Comparison of ENCODE assay signal across 19 mouse cellular contexts in the genomic region with DNA sequence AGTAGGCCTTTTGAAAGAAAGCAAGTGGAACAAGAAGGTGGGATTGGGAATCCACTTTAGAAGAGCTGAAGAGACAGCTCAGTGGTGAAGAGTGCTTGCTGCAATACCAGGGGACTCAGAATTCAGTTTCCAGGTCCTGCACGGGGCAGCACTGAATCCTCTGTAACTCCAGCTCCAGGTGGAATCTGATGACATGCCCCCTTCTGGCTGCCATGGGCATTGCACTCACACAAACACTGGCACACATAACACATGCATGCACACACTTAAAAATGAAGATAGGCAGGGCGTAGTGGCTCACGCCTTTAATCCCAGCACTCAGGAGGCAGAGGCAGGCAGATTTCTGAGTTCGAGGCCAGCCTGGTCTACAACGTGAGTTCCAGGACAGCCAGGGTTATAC. TPM values are rescaled to one million over a fixed set of nuclear protein-coding genes. Genes with fewer than 3 reads are reported as not detected.
A peak's percentile ranks its signal among the peaks of the same experiment; 100 is the strongest.
DNase-seq lines count a peak whose midpoint lies in the region; ATAC-seq and TF ChIP-seq lines count a peak whose summit lies in the region.
"Had no signal": no experiment of that assay in that cellular context is flagged by ENCODE, and none has a peak within 500 bp of the region (broad histone marks: within the 10 kb centered on the region; RNA-seq: fewer than 3 reads in every experiment).

No protein-coding gene starts in this region.

- peak; percentile 27; the same call in 1 of the 2 replicates for TF ChIP-seq CTCF in kidney, adult 2 months (conservative IDR thresholded peaks at IDR 0.05; ENCODE audit: insufficient read depth, insufficient read length, low read depth, low read length)
- 0 out of 2 replicates have a peak, but pooled peaks have one; percentile 38 for TF ChIP-seq CTCF in G1E (IDR thresholded peaks at IDR 0.05; ENCODE audit: low read depth, low read length)

- H3K9ac ChIP-seq in kidney, embryonic 14.5 days (ENCODE audit: low read depth, low read length), result no peak overlapping the region
- H3K9ac ChIP-seq: heart, embryonic 13.5 days; limb, embryonic 13.5 days had no signal

- no peak overlapping the region for H3K4me2 ChIP-seq in kidney, embryonic 14.5 days (replicated peaks; ENCODE audit: low read depth, low read length)
- H3K4me2 ChIP-seq: heart, embryonic 13.5 days; limb, embryonic 13.5 days had no signal

- ATAC-seq in kidney, embryonic 14.5 days (ENCODE audit: low FRiP score, low TSS enrichment), result no peak
- no peak for ATAC-seq in G1E (ENCODE audit: extremely low read depth, insufficient number of reproducible peaks, low FRiP score, poor library complexity, severe bottlenecking)
- ATAC-seq: intestine, embryonic 16.5 days; midbrain, embryonic 16.5 days had no signal

- no peaks in the 10 kb centered on the region for H3K36me3 ChIP-seq in kidney, adult 2 months (ENCODE audit: control insufficient read depth, insufficient read depth, low read length)
- H3K36me3 ChIP-seq in kidney, embryonic 14.5 days (ENCODE audit: control insufficient read depth, insufficient read depth, low read length), result no peaks in the 10 kb centered on the region
- H3K36me3 ChIP-seq in G1E (replicated peaks), result no peaks in the 10 kb centered on the region
- H3K36me3 ChIP-seq in splenic B cell, adult 2 months (ENCODE audit: control insufficient read depth, insufficient read depth, low read length, poor library complexity, severe bottlenecking), result no peaks in the 10 kb centered on the region
- H3K36me3 ChIP-seq: heart, embryonic 13.5 days; hindbrain, embryonic 10.5 days; limb, embryonic 13.5 days had no signal

- H3K9me3 ChIP-seq in kidney, embryonic 14.5 days (ENCODE audit: control insufficient read depth, low read length), result no peaks in the 10 kb centered on the region
- H3K9me3 ChIP-seq in G1E (replicated peaks), result no peaks in the 10 kb centered on the region
- H3K9me3 ChIP-seq: heart, embryonic 13.5 days; hindbrain, embryonic 10.5 days; limb, embryonic 13.5 days had no signal

- H3K27me3 ChIP-seq in kidney, adult 2 months (replicated peaks; ENCODE audit: control insufficient read depth, insufficient read depth, low read length), result no peaks in the 10 kb centered on the region
- H3K27me3 ChIP-seq in kidney, embryonic 14.5 days (ENCODE audit: control insufficient read depth, insufficient read depth, low read length), result no peaks in the 10 kb centered on the region
- no peaks in the 10 kb centered on the region for H3K27me3 ChIP-seq in G1E (ENCODE audit: insufficient read depth, low read length)
- H3K27me3 ChIP-seq in splenic B cell, adult 2 months (ENCODE audit: control insufficient read depth, insufficient read depth, low read length, poor library complexity, severe bottlenecking), result no peaks in the 10 kb centered on the region
- H3K27me3 ChIP-seq: limb, embryonic 13.5 days had no signal

- H3K4me1 ChIP-seq in kidney, adult 2 months (ENCODE audit: control insufficient read depth, insufficient read depth, low read length), result no peaks in the 10 kb centered on the region
- H3K4me1 ChIP-seq in kidney, embryonic 14.5 days (ENCODE audit: control insufficient read depth, insufficient read depth, low read length), result no peaks in the 10 kb centered on the region
- H3K4me1 ChIP-seq in G1E (ENCODE audit: insufficient read depth, low read depth, low read length), result no peaks in the 10 kb centered on the region
- H3K4me1 ChIP-seq: heart, embryonic 13.5 days; hindbrain, embryonic 10.5 days; limb, embryonic 13.5 days had no signal

- TF ChIP-seq POLR2A in kidney, adult 2 months (IDR thresholded peaks at IDR 0.05; ENCODE audit: low read depth, low read length), result no peak

- no peak for DNase-seq in kidney, adult 2 months
- DNase-seq in retina, postnatal 1 day, result peak; percentile 9
- DNase-seq in retina, embryonic 14.5 days (ENCODE audit: low spot score), result no peak
- DNase-seq in G1E (ENCODE audit: low spot score), result no peak
- DNase-seq in splenic B cell, adult 2 months (ENCODE audit: low read depth, low spot score), result peak; percentile 10
- no peak for DNase-seq in cerebellum, postnatal 4 days (ENCODE audit: low spot score in 2 of 2)
- DNase-seq: cerebellum, adult 18-20 months; embryo, embryonic 11 days; gastrocnemius, postnatal 36 days; lung, postnatal 4 days; thymus, adult 18-20 months had no signal

- no peak overlapping the region for H3K4me3 ChIP-seq in kidney, adult 2 months (ENCODE audit: insufficient read depth, low read depth, low read length)
- no peak overlapping the region for H3K4me3 ChIP-seq in kidney, embryonic 14.5 days (ENCODE audit: low read length)
- H3K4me3 ChIP-seq in G1E (ENCODE audit: low read depth, low read length), result no peak overlapping the region
- H3K4me3 ChIP-seq: heart, embryonic 13.5 days; hindbrain, embryonic 10.5 days; limb, embryonic 13.5 days had no signal

- WGBS in kidney, adult 2 months, result 86% methylated on average over 5 of the region's 5 CpGs
- 75% methylated on average over 5 of the region's 5 CpGs for WGBS in kidney, embryonic 14.5 days

- H3K27ac ChIP-seq in kidney, adult 2 months (ENCODE audit: insufficient read depth, low read depth, low read length), result no peak overlapping the region
- no peak overlapping the region for H3K27ac ChIP-seq in kidney, embryonic 14.5 days (ENCODE audit: low read depth, low read length)
- H3K27ac ChIP-seq: heart, embryonic 13.5 days; hindbrain, embryonic 10.5 days; limb, embryonic 13.5 days had no signal

RNA-seq across cellular contexts. Expression of a gene that starts 19.8 kb away (rescaled TPM):
- 8.4 and 8.6 TPM in 2 replicates for polyA plus RNA-seq in kidney, adult 2 months (2012; rRNA removed)
- polyA plus RNA-seq in kidney, embryonic 14.5 days (2014; fragmentation: Nextera tagmentation; extraction: Ambion mirVana), result 2.2 and 3.3 TPM in 2 replicates
- total RNA-seq in G1E (2014; fragmentation: Nextera tagmentation) (not detected in 2 replicates), G1E (2017) (0.05 and 0.06 TPM in 2 replicates)
- polyA plus RNA-seq in G1E (2012), result 0.01 TPM in 1 of 2 replicates, not detected in the other

RNA-seq across cellular contexts. Expression of a gene that starts 20.8 kb away (rescaled TPM):
- polyA plus RNA-seq in kidney, adult 2 months (2012; rRNA removed), result not detected in 2 replicates
- not detected in 2 replicates for polyA plus RNA-seq in kidney, embryonic 14.5 days (2014; fragmentation: Nextera tagmentation; extraction: Ambion mirVana)
- not detected in 2 replicates for total RNA-seq in G1E (2014; fragmentation: Nextera tagmentation)
- total RNA-seq in G1E (2017), result not detected in 2 replicates
- not detected in 2 replicates for polyA plus RNA-seq in G1E (2012)
- total RNA-seq: gastrocnemius, postnatal 36 days had no signal
- polyA plus RNA-seq: heart, embryonic 13.5 days; hindbrain, embryonic 10.5 days; intestine, embryonic 16.5 days; limb, embryonic 13.5 days; midbrain, embryonic 16.5 days; neural tube, embryonic 11.5 days; spleen, adult 2 months had no signal

RNA-seq across cellular contexts. Expression of a gene that starts 29.9 kb away (rescaled TPM):
- polyA plus RNA-seq in kidney, adult 2 months (2012; rRNA removed), result not detected in 2 replicates
- polyA plus RNA-seq in kidney, embryonic 14.5 days (2014; fragmentation: Nextera tagmentation; extraction: Ambion mirVana), result not detected in 2 replicates
- total RNA-seq in G1E (2014; fragmentation: Nextera tagmentation) (not detected in 2 replicates), G1E (2017) (0.23 TPM in 1 of 2 replicates, not detected in the other)
- not detected in 2 replicates for polyA plus RNA-seq in G1E (2012)
- total RNA-seq: gastrocnemius, postnatal 36 days had no signal
- polyA plus RNA-seq: heart, embryonic 13.5 days; hindbrain, embryonic 10.5 days; intestine, embryonic 16.5 days; limb, embryonic 13.5 days; midbrain, embryonic 16.5 days; neural tube, embryonic 11.5 days; spleen, adult 2 months had no signal

RNA-seq across cellular contexts. Expression of a gene that starts 36.0 kb away (rescaled TPM):
- polyA plus RNA-seq in kidney, adult 2 months (2012; rRNA removed), result not detected in 2 replicates
- not detected in 2 replicates for polyA plus RNA-seq in kidney, embryonic 14.5 days (2014; fragmentation: Nextera tagmentation; extraction: Ambion mirVana)
- not detected in 2 replicates for total RNA-seq in G1E (2014; fragmentation: Nextera tagmentation)
- not detected in 2 replicates for total RNA-seq in G1E (2017)
- not detected in 2 replicates for polyA plus RNA-seq in G1E (2012)
- total RNA-seq: gastrocnemius, postnatal 36 days had no signal
- polyA plus RNA-seq: heart, embryonic 13.5 days; hindbrain, embryonic 10.5 days; intestine, embryonic 16.5 days; limb, embryonic 13.5 days; midbrain, embryonic 16.5 days; neural tube, embryonic 11.5 days; spleen, adult 2 months had no signal

RNA-seq across cellular contexts. Expression of a gene that starts 46.8 kb away (rescaled TPM):
- not detected in 2 replicates for polyA plus RNA-seq in kidney, adult 2 months (2012; rRNA removed)
- polyA plus RNA-seq in kidney, embryonic 14.5 days (2014; fragmentation: Nextera tagmentation; extraction: Ambion mirVana), result not detected in 2 replicates
- total RNA-seq in G1E (2014; fragmentation: Nextera tagmentation) (not detected in 2 replicates), G1E (2017) (0.49 TPM in 1 of 2 replicates, not detected in the other)
- not detected in 2 replicates for polyA plus RNA-seq in G1E (2012)
- total RNA-seq: gastrocnemius, postnatal 36 days had no signal
- polyA plus RNA-seq: heart, embryonic 13.5 days; hindbrain, embryonic 10.5 days; intestine, embryonic 16.5 days; limb, embryonic 13.5 days; midbrain, embryonic 16.5 days; neural tube, embryonic 11.5 days; spleen, adult 2 months had no signal

Comparison
In these comparisons a context has a peak if more than half of its experiments do, and no peak if none do; other contexts are left out.
1. DNase-seq: peak in retina, postnatal 1 day (single experiment) and splenic B cell, adult 2 months (single experiment); none in kidney, adult 2 months (single experiment), retina, embryonic 14.5 days (single experiment), G1E (single experiment) and cerebellum, postnatal 4 days (0 of 2).